Mouse (Mus musculus) lung, postnatal 0 days (tissue): ENCODE measurements around the gene Dact3. TPM values are rescaled to one million over a fixed set of nuclear protein-coding genes. Genes with fewer than 3 reads are reported as not detected.
A peak's percentile ranks its signal among the peaks of the same experiment; 100 is the strongest.

Experiments used
- ATAC-seq: fragments of 200-750 bp; cut with Nextera tagmentation; 2 replicates; pipeline ENCODE4 v1.8.0; 2017; ENCODE audit warnings: moderate library complexity
- DNase-seq: peaks from one replicate; pipeline ENCODE4 v3.0.0-alpha.2; 2016; ENCODE audit warnings: low spot score
- H3K27ac ChIP-seq: fragments of 300-500 bp; sonication (generic); 2 replicates; pipeline ENCODE4 v1.5.1; 2014; ENCODE audit warnings: antibody characterized with exemption, mild to moderate bottlenecking, low read length, mixed read lengths
- H3K27me3 ChIP-seq: fragments of 300-500 bp; sonication (generic); replicated peaks from 2 replicates; pipeline ENCODE4 v1.6.1; 2014; ENCODE audit warnings: low read length, mixed read lengths; ENCODE audit not compliant: insufficient read depth
- H3K36me3 ChIP-seq: fragments of 300-500 bp; sonication (generic); 2 replicates; pipeline ENCODE4 v1.6.1; 2014; ENCODE audit warnings: low read length, mixed read lengths; ENCODE audit not compliant: insufficient read depth
- H3K4me1 ChIP-seq: fragments of 300-500 bp; sonication (generic); 2 replicates; pipeline ENCODE4 v1.6.1; 2014; ENCODE audit warnings: antibody characterized with exemption, low read depth, low read length, mixed read lengths; ENCODE audit not compliant: insufficient read depth
- H3K4me2 ChIP-seq: fragments of 300-500 bp; sonication (generic); replicated peaks from 2 replicates; pipeline ENCODE4 v1.6.1; 2014; ENCODE audit warnings: low read depth, mild to moderate bottlenecking, low read length, moderate library complexity, mixed read lengths
- H3K4me3 ChIP-seq: fragments of 300-500 bp; sonication (generic); 2 replicates; pipeline ENCODE4 v1.5.1; 2014; ENCODE audit warnings: low read depth, low read length
- H3K9ac ChIP-seq: fragments of 300-500 bp; sonication (generic); replicated peaks from 2 replicates; pipeline ENCODE4 v1.6.1; 2014; ENCODE audit warnings: low read depth, mild to moderate bottlenecking
- H3K9me3 ChIP-seq: fragments of 300-500 bp; sonication (generic); 2 replicates; pipeline ENCODE4 v1.6.1; 2016; ENCODE audit warnings: low read length, mixed read lengths
- CTCF ChIP-seq: IDR thresholded peaks from 2 replicates; pipeline ENCODE4 v1.5.1; 2016; ENCODE audit warnings: antibody characterized with exemption, mild to moderate bottlenecking
- EP300 ChIP-seq: IDR thresholded peaks from 2 replicates; pipeline ENCODE4 v1.6.1; 2016; ENCODE audit warnings: antibody characterized with exemption, mild to moderate bottlenecking, control low read depth
- WGBS: fragments of 180-500 bp; shearing (Covaris S2); extraction: QIAGEN DNeasy Blood & Tissue Kit; methylation state at CpG from one replicate; pipeline ENCODE4 v1.1.7; 2014; 5-methylcytosine and 5-hydroxymethylcytosine counted together
- polyA plus RNA-seq: library from polyadenylated mRNA; unstranded; fragments of >200 nt; fragmentation: Nextera tagmentation; extraction: Ambion mirVana; gene quantifications from 2 replicates; pipeline ENCODE4 v1.2.1, GENCODE M21; 2015

Dact3 gene
- polyA plus RNA-seq, 1 experiment from 2014 or later = 4.3 TPM

- DNase-seq = no peak
Observed at GRCm38 (mm10) chr7:16900526-16900925, 25.4 kb downstream of the Dact3 start.

GRCm38 (mm10) chr7:16903439-16903955 is 28.4 kb downstream of the Dact3 start:
- Histone ChIP-seq H3K9ac (no peak overlapping the region), H3K4me1 (peaks cover 4% of the 10 kb centered on the region), H3K36me3 (no peaks in the 10 kb centered on the region), H3K4me3 (no peak overlapping the region), H3K27me3 (no peaks in the 10 kb centered on the region), H3K4me2 (no peak overlapping the region), H3K9me3 (no peaks in the 10 kb centered on the region), H3K27ac (no peak overlapping the region)
- no peak for ATAC-seq
- TF ChIP-seq CTCF (no peak), EP300 (no peak)
- 73% methylated on average over 2 of the region's 2 CpGs for WGBS
- DNase-seq = no peak

More at GRCm38 (mm10) chr7:16900526-16900925, 25.4 kb downstream of the Dact3 start:
- Histone ChIP-seq H3K9ac (no peak overlapping the region), H3K36me3 (no peaks in the 10 kb centered on the region), H3K4me2 (no peak overlapping the region), H3K9me3 (no peaks in the 10 kb centered on the region), H3K27ac (no peak overlapping the region), H3K4me3 (no peak overlapping the region), H3K27me3 (no peaks in the 10 kb centered on the region), H3K4me1 (no peaks in the 10 kb centered on the region)
- 35% methylated on average over 5 of the region's 5 CpGs for WGBS
- ATAC-seq = no peak
- no peak for TF ChIP-seq EP300
- TF ChIP-seq CTCF = no peak

GRCm38 (mm10) chr7:16904120-16904675 is 29.1 kb downstream of the Dact3 start:
- ATAC-seq = no peak
- Histone ChIP-seq H3K4me2 (no peak overlapping the region), H3K4me1 (peaks cover 4% of the 10 kb centered on the region), H3K4me3 (no peak overlapping the region), H3K9ac (no peak overlapping the region), H3K36me3 (no peaks in the 10 kb centered on the region), H3K27ac (no peak overlapping the region), H3K9me3 (no peaks in the 10 kb centered on the region), H3K27me3 (no peaks in the 10 kb centered on the region)
- TF ChIP-seq CTCF (no peak), EP300 (no peak)
- 32% methylated on average over 8 of the region's 10 CpGs for WGBS
- no peak for DNase-seq

- H3K27ac ChIP-seq = 0 out of 2 replicates have a peak overlapping the region, but pooled peaks have one; percentile 43
- peaks cover 4% of the 10 kb centered on the region for H3K4me1 ChIP-seq
- H3K4me3 ChIP-seq = no peak overlapping the region
- peak; percentile 48 for DNase-seq
- WGBS = 56% methylated on average over 9 of the region's 9 CpGs
- peak; percentile 56 for ATAC-seq
- no peaks in the 10 kb centered on the region for H3K27me3 ChIP-seq
- no peak for TF ChIP-seq CTCF
- TF ChIP-seq EP300 = no peak
- no peak overlapping the region for H3K9ac ChIP-seq
- H3K9me3 ChIP-seq = no peaks in the 10 kb centered on the region
- no peaks in the 10 kb centered on the region for H3K36me3 ChIP-seq
- H3K4me2 ChIP-seq = no peak overlapping the region
Observed at GRCm38 (mm10) chr7:16905491-16906021, 30.4 kb downstream of the Dact3 start.

- no peak for ATAC-seq
- no peak for DNase-seq
- H3K27me3 ChIP-seq = no peaks in the 10 kb centered on the region
- H3K4me1 ChIP-seq = peaks cover 4% of the 10 kb centered on the region
- WGBS = 30% methylated on average over 6 of the region's 6 CpGs
- no peak for TF ChIP-seq EP300
- TF ChIP-seq CTCF = no peak
- H3K9ac ChIP-seq = no peak within 1 kb of the TSS
- no peaks in the 10 kb centered on the region for H3K36me3 ChIP-seq
- H3K9me3 ChIP-seq = no peaks in the 10 kb centered on the region
- H3K4me3 ChIP-seq = no peak within 1 kb of the TSS
- H3K27ac ChIP-seq = 0 out of 2 replicates have a peak within 1 kb of the TSS, but pooled peaks have one; percentile 43
- no peak within 1 kb of the TSS for H3K4me2 ChIP-seq
Observed at GRCm38 (mm10) chr7:16906281-16906680, 31.2 kb downstream of the Dact3 start, which contains the start of gene Ptgir. Gene Ptgir, plus strand, starts transcription at chr7:16906490.

- H3K9me3 ChIP-seq = no peaks in the 10 kb centered on the region
- TF ChIP-seq CTCF (no peak), EP300 (no peak)
- no peaks in the 10 kb centered on the region for H3K36me3 ChIP-seq
- H3K4me3 ChIP-seq = no peak overlapping the region
- H3K4me1 ChIP-seq = peaks cover 4% of the 10 kb centered on the region
- 87% methylated on average over 41 of the region's 41 CpGs for WGBS
- no peak overlapping the region for H3K4me2 ChIP-seq
- no peak overlapping the region for H3K27ac ChIP-seq
- DNase-seq = no peak
- no peaks in the 10 kb centered on the region for H3K27me3 ChIP-seq
- H3K9ac ChIP-seq = no peak overlapping the region
- no peak for ATAC-seq
Observed at GRCm38 (mm10) chr7:16906889-16907559, 31.9 kb downstream of the Dact3 start.
